ENCODE assay signal across 8 mouse cellular contexts in the genomic region with DNA sequence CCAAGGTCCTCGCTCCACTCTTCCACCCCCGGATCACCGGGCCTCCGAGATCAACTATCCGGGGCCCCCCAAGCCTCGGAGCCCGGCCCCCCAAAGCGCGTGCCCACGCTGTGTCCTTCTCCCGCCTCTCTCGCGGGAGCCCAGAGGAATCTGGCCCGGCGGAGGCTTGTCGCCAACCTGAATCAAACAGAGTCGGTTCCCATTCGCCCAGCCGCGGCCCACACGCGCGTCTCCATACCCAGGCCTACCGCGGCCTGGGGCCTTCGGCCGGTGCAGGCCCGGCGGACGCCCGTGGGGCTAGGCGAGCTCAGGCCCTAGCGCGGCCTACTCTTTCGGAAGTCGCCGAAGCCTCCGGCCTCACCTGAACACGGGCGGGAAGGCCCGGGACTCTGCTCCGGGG. TPM values are rescaled to one million over a fixed set of nuclear protein-coding genes. Genes with fewer than 3 reads are reported as not detected.
DNase-seq lines count a peak whose midpoint lies in the region; ATAC-seq and TF ChIP-seq lines count a peak whose summit lies in the region.

No protein-coding gene starts in this region.

- H3K9me3 ChIP-seq in limb, embryonic 14.5 days (ENCODE audit: control insufficient read depth, low read length): no peaks in the 10 kb centered on the region

- no peaks in the 10 kb centered on the region for H3K27me3 ChIP-seq in limb, embryonic 14.5 days (ENCODE audit: control insufficient read depth, insufficient read depth, low read length)
- no peaks in the 10 kb centered on the region for H3K27me3 ChIP-seq in myocyte (ENCODE audit: control insufficient read depth, insufficient read depth, insufficient read length)

- H3K36me3 ChIP-seq in limb, embryonic 14.5 days (ENCODE audit: control insufficient read depth, insufficient read depth, low read length): peaks cover 40% of the 10 kb centered on the region
- H3K36me3 ChIP-seq in myocyte (ENCODE audit: control insufficient read depth, insufficient read depth): peaks cover 31% of the 10 kb centered on the region

- H3K79me2 ChIP-seq in myocyte (ENCODE audit: control insufficient read depth, insufficient read depth): peaks cover 84% of the 10 kb centered on the region

- peak overlapping the region; percentile 92 for H3K4me2 ChIP-seq in limb, embryonic 14.5 days (replicated peaks; ENCODE audit: low read depth, low read length, severe bottlenecking)
- H3K4me2 ChIP-seq in myocyte (ENCODE audit: low read depth): peak overlapping the region; percentile 90

- peak; percentile 73 for ATAC-seq in limb, embryonic 14.5 days (ENCODE audit: low FRiP score, low read depth)

- peak overlapping the region; percentile 87 for H3K27ac ChIP-seq in limb, embryonic 14.5 days (replicated peaks; ENCODE audit: low read depth, low read length)

- no peak for TF ChIP-seq POLR2A in limb, embryonic 14.5 days (IDR thresholded peaks at IDR 0.05; ENCODE audit: borderline replicate concordance, extremely low read depth, insufficient read depth, insufficient read length)
- no peak for TF ChIP-seq POLR2A in myocyte (IDR thresholded peaks at IDR 0.05; ENCODE audit: insufficient read length, low read depth)

- peak; percentile 55 for DNase-seq in cerebellum, adult 9-10 months
- no peak for DNase-seq in cerebellum, postnatal 4 days (ENCODE audit: low spot score in 2 of 2)
- DNase-seq in thymus, adult 18-20 months: peak; percentile 35 to 42
- no peak for DNase-seq in thymus, postnatal 36 days
- peak; percentile 9 to 22 for DNase-seq in gastrocnemius, adult 8-10 months (ENCODE audit: low spot score in 2 of 2)
- no peak for DNase-seq in limb, embryonic 14.5 days (ENCODE audit: low spot score)
- DNase-seq in c-Kit-positive CD71-positive TER-119-positive erythroid progenitor cells, embryonic 14.5 days (ENCODE audit: low spot score): no peak

- H3K9ac ChIP-seq in limb, embryonic 14.5 days (ENCODE audit: low read depth, low read length, severe bottlenecking): peak overlapping the region; percentile 98

- under 1% methylated on average over 31 of the region's 42 CpGs for WGBS in limb, embryonic 14.5 days

- peak overlapping the region; percentile 85 for H3ac ChIP-seq in myocyte (ENCODE audit: control insufficient read depth, insufficient read length)

- H3K4me3 ChIP-seq in limb, embryonic 14.5 days (replicated peaks; ENCODE audit: low read length): peak overlapping the region; percentile 97
- H3K4me3 ChIP-seq in myocyte: peak overlapping the region; percentile 72

- peaks cover 22% of the 10 kb centered on the region for H3K4me1 ChIP-seq in limb, embryonic 14.5 days (ENCODE audit: control insufficient read depth, insufficient read depth, low read length)

TF ChIP-seq in myocyte, 11 proteins besides CTCF, POLR2A, EP300 and RAD21:
- TF ChIP-seq USF1 (IDR thresholded peaks at IDR 0.05; ENCODE audit: low read depth): no peak

RNA-seq across cellular contexts. Expression of gene Ccl25, which starts 0.5 kb away (rescaled TPM):
- total RNA-seq in gastrocnemius, adult 8-10 months (2022): 10 to 100 TPM in 2 of 4 experiments, 1 to 10 TPM in 2; 6.1 to 12.3 (median 10.1) TPM
- polyA plus RNA-seq in limb, embryonic 14.5 days (2012; rRNA removed): 12.4 and 14.8 TPM in 2 replicates
- polyA plus RNA-seq in limb, embryonic 14.5 days (2014; fragmentation: Nextera tagmentation; extraction: Ambion mirVana): 11.4 and 11.5 TPM in 2 replicates
- polyA plus RNA-seq in myocyte (2012; fragmentation: generic; extraction: Trizol): 6.7 TPM

RNA-seq across cellular contexts. Expression of gene Elavl1, which starts 0.7 kb away (rescaled TPM):
- 10 to 100 TPM; 39.7 to 49.1 (median 44.2) TPM for total RNA-seq in gastrocnemius, adult 8-10 months (2022)
- polyA plus RNA-seq in limb, embryonic 14.5 days (2012; rRNA removed): 91.1 and 101 TPM in 2 replicates
- 226 and 237 TPM in 2 replicates for polyA plus RNA-seq in limb, embryonic 14.5 days (2014; fragmentation: Nextera tagmentation; extraction: Ambion mirVana)
- polyA plus RNA-seq in myocyte (2012; fragmentation: generic; extraction: Trizol): 44.2 TPM

RNA-seq across cellular contexts. Expression of gene Timm44, which starts 48.8 kb away (rescaled TPM):
- total RNA-seq in gastrocnemius, adult 8-10 months (2022): 10 to 100 TPM; 53.9 to 58.7 (median 54.8) TPM
- 100 and 103 TPM in 2 replicates for polyA plus RNA-seq in limb, embryonic 14.5 days (2012; rRNA removed)
- 69.1 and 75.8 TPM in 2 replicates for polyA plus RNA-seq in limb, embryonic 14.5 days (2014; fragmentation: Nextera tagmentation; extraction: Ambion mirVana)
- polyA plus RNA-seq in myocyte (2012; fragmentation: generic; extraction: Trizol): 45.6 TPM

Comparison
In these comparisons a context has a peak if more than half of its experiments do, and no peak if none do; other contexts are left out.
1. DNase-seq: peak in cerebellum, adult 9-10 months (single experiment), thymus, adult 18-20 months (2 of 2) and gastrocnemius, adult 8-10 months (2 of 2); none in cerebellum, postnatal 4 days (0 of 2), thymus, postnatal 36 days (0 of 2), limb, embryonic 14.5 days (single experiment) and c-Kit-positive CD71-positive TER-119-positive erythroid progenitor cells, embryonic 14.5 days (single experiment).